Mouse (Mus musculus): ENCODE measurements around the gene Zc3h7a.

Gene Zc3h7a

DNA sequence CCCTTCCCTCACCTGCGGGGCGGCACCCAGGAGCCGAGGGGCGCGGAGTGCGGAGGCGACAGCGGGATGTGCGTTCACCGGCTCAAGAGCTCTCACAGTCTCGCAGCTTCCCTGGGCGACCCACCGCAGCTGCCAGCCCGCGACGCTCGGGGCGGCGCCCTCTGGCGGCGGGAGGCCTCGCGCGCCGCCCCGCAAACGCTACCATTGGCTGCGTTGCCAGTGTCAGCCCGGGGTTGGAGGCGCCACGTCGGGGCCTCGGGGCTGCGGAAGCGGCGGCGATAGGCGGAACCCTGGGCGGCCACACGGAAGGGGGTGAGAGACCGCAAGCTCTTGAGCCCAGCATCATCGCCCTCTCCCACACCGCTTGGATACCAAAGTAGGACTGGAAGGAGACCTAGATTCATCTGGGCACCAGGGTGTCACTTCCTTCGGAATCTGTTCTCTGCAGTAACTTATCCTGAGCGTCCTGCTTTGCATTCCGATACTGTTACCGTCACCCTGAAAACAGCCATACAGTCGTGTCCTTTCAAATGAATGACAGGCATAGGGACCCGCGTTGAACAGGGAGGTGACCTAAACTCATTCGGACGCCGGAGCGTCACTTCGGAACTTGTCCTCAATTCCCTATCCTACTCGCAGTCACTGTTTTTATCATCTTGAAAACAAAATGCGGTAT, at the start of gene Zc3h7a:
Gene Zc3h7a (minus strand): TSS at position 186 of the 676 bp plus-strand sequence.
- in situ Hi-C loops (cut with MboI, MseI) = loop anchor here in 1 of 2 experiments (10.0 kb wide), 1 partner anchor 278 kb away; no protein-coding TSS in a partner anchor

DNA sequence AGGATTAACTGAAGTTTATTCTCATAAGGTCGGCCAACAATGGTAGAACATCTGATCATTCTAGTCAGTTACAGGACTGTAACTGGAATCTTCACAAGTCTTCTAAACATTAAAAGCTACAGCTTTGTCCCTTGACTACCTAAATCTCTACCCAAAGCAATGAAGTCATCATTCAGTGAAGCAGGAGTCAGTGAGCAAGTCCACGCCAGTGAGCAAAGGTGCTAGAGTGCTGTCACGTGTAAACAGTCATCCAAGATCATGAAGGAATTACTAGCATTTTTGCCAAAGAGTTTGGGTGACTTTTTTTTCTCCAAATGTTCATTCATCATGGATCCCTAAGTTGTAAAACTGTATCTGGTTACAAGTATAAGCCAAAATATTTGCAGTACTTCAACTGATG, 41.6 kb upstream of the Zc3h7a start:
- in situ Hi-C loops (cut with MboI, MseI) = no loop called here

DNA sequence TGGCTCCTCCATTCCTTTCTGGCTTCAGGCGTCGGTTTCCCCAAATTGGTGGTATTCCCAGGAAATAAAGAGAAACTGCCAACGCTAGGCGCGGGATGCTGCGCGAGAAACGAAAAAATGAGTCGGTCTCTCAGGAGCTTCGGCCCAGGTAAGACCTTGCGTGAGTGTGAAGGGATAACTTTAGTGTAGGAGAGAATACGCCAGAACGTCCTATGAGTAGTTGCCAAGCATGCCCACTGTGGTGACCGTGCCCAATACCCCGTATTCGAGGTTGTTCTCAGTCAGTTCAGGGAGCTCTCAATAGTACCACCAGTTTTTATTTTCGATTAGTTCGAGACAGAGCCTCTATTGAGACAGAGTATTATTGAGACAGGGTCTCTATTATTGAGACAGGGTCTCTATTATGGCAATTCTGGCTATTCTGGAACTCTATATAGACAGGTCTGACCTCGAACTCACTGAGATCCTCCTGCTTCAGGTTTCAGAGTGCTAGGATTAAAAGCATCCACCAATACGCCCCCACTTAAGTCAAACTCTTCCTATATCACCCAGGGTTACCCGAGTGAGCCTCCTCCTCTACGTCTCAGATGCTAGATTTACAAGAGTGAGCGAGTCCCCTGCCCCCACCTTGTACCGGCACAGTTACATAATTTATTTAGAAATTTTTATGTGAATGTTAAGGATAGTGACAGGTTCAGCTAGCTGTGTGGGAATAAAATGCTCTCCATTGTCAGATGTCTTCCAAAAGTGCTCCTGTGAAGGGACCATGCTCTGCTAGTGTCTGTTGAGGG, 27.6 kb upstream of the Zc3h7a start:
- in situ Hi-C loops (cut with MboI, MseI) = no loop called here

DNA sequence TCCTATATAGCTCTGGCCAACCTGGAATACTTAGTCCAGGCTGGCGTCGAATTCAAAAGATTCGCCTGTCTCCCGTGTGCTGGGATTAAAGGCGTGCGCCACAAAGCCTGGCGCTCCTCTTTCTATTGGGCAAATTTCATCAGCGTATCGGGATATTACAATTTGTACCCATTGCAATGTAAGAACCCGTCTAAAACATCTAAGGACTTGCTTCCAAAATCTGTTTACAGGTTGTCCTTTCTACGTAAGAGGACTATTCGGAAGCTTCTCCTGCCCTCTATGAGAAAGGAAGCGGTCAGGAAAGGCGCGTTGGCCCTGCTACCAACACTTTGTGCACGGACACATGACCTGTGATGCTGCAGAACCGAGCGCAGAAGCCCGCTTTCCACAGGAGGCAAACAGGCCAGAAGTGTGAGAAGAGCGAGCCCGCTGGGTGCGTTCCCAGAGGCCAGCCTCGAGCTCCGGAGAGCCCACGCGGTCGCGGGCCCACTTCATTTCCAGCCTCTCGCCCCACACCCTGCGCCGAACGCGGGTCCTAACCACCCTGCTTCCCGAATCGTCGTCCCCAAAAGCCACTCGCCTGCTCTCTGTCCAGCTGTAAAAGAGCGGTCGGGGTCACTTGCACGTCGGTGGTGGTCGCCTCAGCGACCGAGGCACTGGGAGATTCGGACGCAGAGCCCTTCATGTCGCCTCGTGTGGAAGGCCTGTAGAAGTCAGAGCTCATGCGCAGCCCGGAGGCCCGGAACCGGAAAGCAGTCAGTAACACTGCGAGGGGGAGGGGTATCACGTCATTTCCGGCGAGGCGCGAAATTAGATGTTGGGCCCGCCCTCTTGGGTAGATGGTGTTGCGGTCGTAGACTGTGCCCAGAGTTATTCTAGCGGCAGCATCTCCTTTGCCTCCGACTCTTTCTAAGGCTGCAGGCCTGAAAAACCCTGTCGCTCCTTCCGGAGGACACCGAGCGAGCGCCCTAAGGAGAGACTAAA, 26.7 kb upstream of the Zc3h7a start, which contains the start of gene Rsl1d1:
Gene Rsl1d1 (minus strand): TSS at position 761 of the 984 bp plus-strand sequence.
- in situ Hi-C loops (cut with MboI, MseI) = no loop called here

DNA sequence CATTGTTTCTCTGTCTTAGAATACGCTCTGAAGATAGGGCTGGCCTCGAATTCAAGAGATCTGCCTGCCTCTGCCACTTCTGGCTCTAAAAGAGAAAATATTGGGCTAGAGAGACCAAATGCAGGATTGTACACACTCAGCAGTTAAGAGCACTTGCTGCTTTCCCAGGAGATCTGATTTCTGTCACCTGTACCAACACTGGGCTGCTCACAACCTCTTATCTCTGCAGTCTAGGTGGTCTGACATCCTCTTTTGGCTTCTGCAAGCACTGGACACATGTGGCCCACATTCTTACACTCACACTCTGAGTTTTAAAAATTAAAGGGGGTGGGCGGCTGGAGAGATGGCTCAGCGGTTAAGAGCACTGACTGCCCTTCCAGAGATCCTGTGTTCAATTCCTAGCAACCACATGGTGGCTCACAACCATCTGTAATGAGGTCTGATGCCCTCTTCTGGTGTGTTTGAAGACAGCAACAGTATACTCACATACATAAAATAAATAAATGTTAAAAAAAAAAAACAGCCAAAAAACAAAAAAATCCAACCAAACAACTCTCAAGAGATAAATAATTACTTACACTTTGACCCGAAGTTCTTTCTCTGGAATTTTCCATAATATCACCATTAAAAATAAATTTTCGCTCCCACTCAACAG, 25.7 kb upstream of the Zc3h7a start:
- in situ Hi-C loops (cut with MboI, MseI) = no loop called here

GRCm38 (mm10) chr16:11200247-11200646, 24.1 kb upstream of the Zc3h7a start:
- in situ Hi-C loops (cut with MboI, MseI) = no loop called here

DNA sequence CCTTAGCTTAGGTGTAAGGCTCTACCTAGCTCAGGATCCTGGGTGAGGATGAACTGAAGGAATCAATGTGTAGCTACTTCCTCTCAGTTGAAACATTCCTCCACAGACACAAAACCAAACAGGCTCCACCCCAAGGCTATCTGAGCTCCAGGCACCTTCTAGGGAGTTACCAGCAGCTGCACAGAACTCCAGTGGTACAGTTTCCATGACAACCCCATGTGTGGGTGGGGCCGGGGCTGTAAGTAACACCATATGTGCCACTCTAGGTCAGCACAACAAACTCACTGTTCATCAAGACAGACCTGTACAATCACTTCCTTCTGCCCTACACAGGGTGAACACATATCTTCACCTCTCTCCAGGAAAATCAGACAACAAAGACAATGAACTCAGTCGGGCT, 22.3 kb upstream of the Zc3h7a start:
- in situ Hi-C loops (cut with MboI, MseI) = no loop called here

- in situ Hi-C loops (cut with MboI, MseI) = no loop called here
Observed at GRCm38 (mm10) chr16:11197052-11197451, 20.9 kb upstream of the Zc3h7a start.

- in situ Hi-C loops (cut with MboI, MseI) = loop anchor here in 1 of 2 experiments (5.0 kb wide), 1 partner anchor 46 kb away; no protein-coding TSS in a partner anchor
Observed at GRCm38 (mm10) chr16:11193231-11193630, 17.0 kb upstream of the Zc3h7a start.

GRCm38 (mm10) chr16:11190150-11190549, 14.0 kb upstream of the Zc3h7a start:
- in situ Hi-C loops (cut with MboI, MseI) = loop anchor here in 1 of 2 experiments (5.0 kb wide), 1 partner anchor 43 kb away; no protein-coding TSS in a partner anchor

GRCm38 (mm10) chr16:11177404-11177803, 1.2 kb upstream of the Zc3h7a start:
- in situ Hi-C loops (cut with MboI, MseI) = loop anchor here in 1 of 2 experiments (10.0 kb wide), 1 partner anchor 277 kb away; no protein-coding TSS in a partner anchor

- in situ Hi-C loops (cut with MboI, MseI) = loop anchor here in 1 of 2 experiments (10.0 kb wide), 1 partner anchor 278 kb away; no protein-coding TSS in a partner anchor
Observed at GRCm38 (mm10) chr16:11176884-11177244, 671 bp upstream of the Zc3h7a start.

GRCm38 (mm10) chr16:11175489-11176207, 545 bp downstream of the Zc3h7a start:
- in situ Hi-C loops (cut with MboI, MseI) = loop anchor here in 1 of 2 experiments (10.0 kb wide), 1 partner anchor 279 kb away; no protein-coding TSS in a partner anchor

GRCm38 (mm10) chr16:11175100-11175488, 1.1 kb downstream of the Zc3h7a start:
- in situ Hi-C loops (cut with MboI, MseI) = loop anchor here in 1 of 2 experiments (10.0 kb wide), 1 partner anchor 280 kb away; no protein-coding TSS in a partner anchor

DNA sequence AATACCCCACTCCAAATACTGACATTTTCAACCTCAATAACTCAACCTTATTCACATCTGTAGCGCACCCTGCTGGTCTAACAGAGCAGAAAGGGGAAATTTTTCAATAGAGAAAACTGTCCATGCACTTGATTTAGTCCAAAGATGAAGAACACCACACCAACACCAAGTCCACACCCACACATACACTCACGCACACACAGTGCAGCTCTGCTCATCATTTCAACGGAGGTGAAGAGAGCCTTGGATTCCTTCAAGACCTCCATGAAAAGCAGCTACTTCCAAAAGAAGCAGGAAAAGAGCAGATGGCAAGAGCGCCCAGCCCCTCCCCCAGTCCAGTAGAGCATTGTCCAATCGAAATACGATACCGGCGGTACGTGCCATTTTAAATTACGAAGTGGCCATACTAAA, 1.5 kb downstream of the Zc3h7a start:
- in situ Hi-C loops (cut with MboI, MseI) = loop anchor here in 1 of 2 experiments (10.0 kb wide), 1 partner anchor 280 kb away; no protein-coding TSS in a partner anchor

GRCm38 (mm10) chr16:11171679-11172078, 4.5 kb downstream of the Zc3h7a start:
- in situ Hi-C loops (cut with MboI, MseI) = loop anchor here in 1 of 2 experiments (10.0 kb wide), 1 partner anchor 283 kb away; no protein-coding TSS in a partner anchor

- in situ Hi-C loops (cut with MboI, MseI) = no loop called here
Observed at GRCm38 (mm10) chr16:11166431-11166830, 9.8 kb downstream of the Zc3h7a start.

GRCm38 (mm10) chr16:11164695-11165255, 11.4 kb downstream of the Zc3h7a start:
- in situ Hi-C loops (cut with MboI, MseI) = no loop called here

GRCm38 (mm10) chr16:11157721-11158120, 18.5 kb downstream of the Zc3h7a start:
- in situ Hi-C loops (cut with MboI, MseI) = loop anchor here in 1 of 2 experiments (5.0 kb wide), 1 partner anchor 40 kb away; no protein-coding TSS in a partner anchor

Data from T-helper 17 cell (primary cell).